Mouse (Mus musculus): ENCODE measurements at regions not wholly inside any gene's neighbourhood (a gene's known extent, or its start where the extent isn't known, plus 50 kb on each side); places are given as distances from the start of the nearest gene placed in this dataset.
A peak's percentile ranks its signal among the peaks of the same experiment; 100 is the strongest.

DNA sequence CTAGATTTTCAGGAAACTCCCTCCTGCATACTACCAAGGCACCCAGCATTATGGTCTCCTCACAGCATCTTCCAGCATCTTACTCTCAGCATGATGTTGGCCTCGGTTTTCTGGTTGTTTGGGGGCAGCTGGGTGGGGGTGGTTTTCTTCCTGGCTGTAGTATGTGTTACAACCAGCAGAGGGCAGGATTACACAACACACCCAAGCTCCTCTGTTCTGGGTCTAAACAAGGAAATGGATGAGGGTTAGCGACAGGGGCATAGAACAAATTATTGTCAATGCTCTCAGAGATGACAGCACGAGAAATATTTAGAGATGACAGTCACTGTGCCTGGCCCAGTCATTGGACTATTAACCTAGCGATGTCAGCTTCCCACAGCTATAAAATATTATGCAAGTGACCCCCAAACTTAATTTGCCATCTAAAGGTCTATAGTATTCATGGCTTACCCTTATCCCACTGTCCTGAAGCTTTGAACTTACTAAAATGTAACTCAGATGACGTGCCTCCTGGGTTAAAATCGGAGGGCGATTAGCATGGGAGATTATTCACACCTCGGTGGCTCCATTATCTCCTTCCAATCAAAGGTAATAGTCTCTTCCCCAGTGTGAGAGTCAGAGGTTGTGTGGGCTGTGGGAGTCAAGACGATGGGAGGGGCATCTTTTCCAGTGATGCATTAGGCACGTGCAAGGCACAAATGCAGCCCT, 52.2 kb upstream of the Nudt7 start:
- TF ChIP-seq CTCF (IDR thresholded peaks at IDR 0.05; ENCODE audit: insufficient read depth, low read depth, low read length) = peak; percentile 23; the same call in 1 of the 2 replicates
- no peak for TF ChIP-seq POLR2A (IDR thresholded peaks at IDR 0.05; ENCODE audit: insufficient read depth, low read depth, low read length)
